ENCODE assay signal across 7 mouse cellular contexts in genomic region chr8:123101735-123102685, GRCm38 (mm10). TPM values are rescaled to one million over a fixed set of nuclear protein-coding genes. Genes with fewer than 3 reads are reported as not detected.
DNase-seq lines count a peak whose midpoint lies in the region; ATAC-seq and TF ChIP-seq lines count a peak whose summit lies in the region.

TSS of gene Rpl13 (plus strand) at chr8:123102350.

- no peaks in the 10 kb centered on the region for H3K9me3 ChIP-seq in embryonic facial prominence, embryonic 10.5 days
- H3K9me3 ChIP-seq in intestine, postnatal 0 days (ENCODE audit: control insufficient read depth) = no peaks in the 10 kb centered on the region
- H3K9me3 ChIP-seq in midbrain, embryonic 12.5 days = no peaks in the 10 kb centered on the region

- intact Hi-C loops in left cerebral cortex, postnatal 4 days (cut with DNase I) = no loop called here

- 2% methylated on average over 56 of the region's 56 CpGs for WGBS in embryonic facial prominence, embryonic 10.5 days
- WGBS in intestine, postnatal 0 days = 2% methylated on average over 54 of the region's 56 CpGs
- WGBS in midbrain, embryonic 12.5 days = 2% methylated on average over 56 of the region's 56 CpGs
- under 1% methylated on average over 56 of the region's 56 CpGs for WGBS in small intestine, adult 2 months

- peak within 1 kb of the TSS; percentile 100 for H3K27ac ChIP-seq in embryonic facial prominence, embryonic 10.5 days (replicated peaks)
- H3K27ac ChIP-seq in intestine, postnatal 0 days (ENCODE audit: low read depth, low read length) = peak within 1 kb of the TSS; percentile 94
- H3K27ac ChIP-seq in midbrain, embryonic 12.5 days (replicated peaks) = peak within 1 kb of the TSS; percentile 92
- peak within 1 kb of the TSS; percentile 57 for H3K27ac ChIP-seq in small intestine, adult 2 months (ENCODE audit: insufficient read depth, low read depth, low read length)

- no peaks in the 10 kb centered on the region for H3K27me3 ChIP-seq in embryonic facial prominence, embryonic 10.5 days (replicated peaks; ENCODE audit: low read depth, poor library complexity, severe bottlenecking)
- no peaks in the 10 kb centered on the region for H3K27me3 ChIP-seq in intestine, postnatal 0 days (replicated peaks; ENCODE audit: control insufficient read depth, insufficient read depth, low read length)
- no peaks in the 10 kb centered on the region for H3K27me3 ChIP-seq in midbrain, embryonic 12.5 days
- no peaks in the 10 kb centered on the region for H3K27me3 ChIP-seq in small intestine, adult 2 months (ENCODE audit: control insufficient read depth, insufficient read depth, low read length)

- peak; percentile 94; the same call in 1 of the 2 replicates for TF ChIP-seq POLR2A in small intestine, adult 2 months (IDR thresholded peaks at IDR 0.05; ENCODE audit: low read depth, low read length)

- ATAC-seq in intestine, postnatal 0 days = peak; percentile 94
- peak; percentile 94 for ATAC-seq in midbrain, embryonic 12.5 days (ENCODE audit: low FRiP score, low read depth)

- DNase-seq in adrenal gland, postnatal 10 days = peak; percentile 98
- peak; percentile 98 for DNase-seq in embryonic facial prominence, embryonic 10.5 days (ENCODE audit: low spot score)
- DNase-seq in gonadal fat pad, adult 2 months (ENCODE audit: low read depth) = no peak
- DNase-seq in left cerebral cortex, postnatal 4 days = peak; percentile 98

- peaks cover 57% of the 10 kb centered on the region for H3K36me3 ChIP-seq in embryonic facial prominence, embryonic 10.5 days (replicated peaks)
- peaks cover 32% of the 10 kb centered on the region for H3K36me3 ChIP-seq in intestine, postnatal 0 days (ENCODE audit: control insufficient read depth, insufficient read depth)
- peaks cover 42% of the 10 kb centered on the region for H3K36me3 ChIP-seq in midbrain, embryonic 12.5 days
- H3K36me3 ChIP-seq in small intestine, adult 2 months (ENCODE audit: control insufficient read depth, insufficient read depth, low read length) = peaks cover 34% of the 10 kb centered on the region

- peaks cover 22% of the 10 kb centered on the region for H3K4me1 ChIP-seq in embryonic facial prominence, embryonic 10.5 days
- 0 out of 2 replicates have a peak, but pooled peaks cover 3% of the 10 kb centered on the region for H3K4me1 ChIP-seq in intestine, postnatal 0 days (replicated peaks; ENCODE audit: control insufficient read depth, insufficient read depth, low read length)
- peaks cover 12% of the 10 kb centered on the region for H3K4me1 ChIP-seq in midbrain, embryonic 12.5 days
- no peaks in the 10 kb centered on the region for H3K4me1 ChIP-seq in small intestine, adult 2 months (ENCODE audit: control insufficient read depth, insufficient read depth, insufficient read length, low read length)

- peak within 1 kb of the TSS; percentile 91 for H3K9ac ChIP-seq in intestine, postnatal 0 days (ENCODE audit: low read depth, low read length)
- peak within 1 kb of the TSS; percentile 99 for H3K9ac ChIP-seq in midbrain, embryonic 12.5 days (replicated peaks)

- peak within 1 kb of the TSS; percentile 96 for H3K4me3 ChIP-seq in embryonic facial prominence, embryonic 10.5 days
- peak within 1 kb of the TSS; percentile 81 for H3K4me3 ChIP-seq in intestine, postnatal 0 days (ENCODE audit: low read depth, low read length)
- H3K4me3 ChIP-seq in midbrain, embryonic 12.5 days = peak within 1 kb of the TSS; percentile 79
- H3K4me3 ChIP-seq in small intestine, adult 2 months (ENCODE audit: low read depth, low read length) = peak within 1 kb of the TSS; percentile 89

- H3K4me2 ChIP-seq in intestine, postnatal 0 days (replicated peaks; ENCODE audit: low read depth) = peak within 1 kb of the TSS; percentile 80
- H3K4me2 ChIP-seq in midbrain, embryonic 12.5 days (replicated peaks) = peak within 1 kb of the TSS; percentile 94

- no peak for TF ChIP-seq CTCF in intestine, postnatal 0 days (IDR thresholded peaks at IDR 0.05; ENCODE audit: low read depth)
- TF ChIP-seq CTCF in small intestine, adult 2 months (IDR thresholded peaks at IDR 0.05; ENCODE audit: extremely low read depth, insufficient read length, insufficient replicate concordance, low read depth, low read length) = no peak

RNA-seq across cellular contexts. Expression of gene Rpl13, which starts in this region (rescaled TPM):
- total RNA-seq in adrenal gland, postnatal 10 days (2021) = 100 to 1,000 TPM; 682 to 692 TPM
- 1,419 and 1,432 TPM in 2 replicates for polyA plus RNA-seq in embryonic facial prominence, embryonic 10.5 days (2016; fragmentation: Nextera tagmentation; extraction: Ambion mirVana)
- polyA plus RNA-seq in gonadal fat pad, adult 2 months (2012; rRNA removed) = 1,855 and 2,227 TPM in 2 replicates
- 948 and 1,014 TPM in 2 replicates for polyA plus RNA-seq in intestine, postnatal 0 days (2015; fragmentation: Nextera tagmentation; extraction: Ambion mirVana)
- 100 to 1,000 TPM; 539 to 588 TPM for total RNA-seq in left cerebral cortex, postnatal 4 days (2021)
- 1,023 and 1,075 TPM in 2 replicates for polyA plus RNA-seq in midbrain, embryonic 12.5 days (2016; fragmentation: Nextera tagmentation; extraction: Ambion mirVana)
- polyA plus RNA-seq in small intestine, adult 2 months (2012; rRNA removed) = 2,280 and 2,994 TPM in 2 replicates
